Mouse (Mus musculus): ENCODE results near the gene Ptn.

Gene Ptn

DNA sequence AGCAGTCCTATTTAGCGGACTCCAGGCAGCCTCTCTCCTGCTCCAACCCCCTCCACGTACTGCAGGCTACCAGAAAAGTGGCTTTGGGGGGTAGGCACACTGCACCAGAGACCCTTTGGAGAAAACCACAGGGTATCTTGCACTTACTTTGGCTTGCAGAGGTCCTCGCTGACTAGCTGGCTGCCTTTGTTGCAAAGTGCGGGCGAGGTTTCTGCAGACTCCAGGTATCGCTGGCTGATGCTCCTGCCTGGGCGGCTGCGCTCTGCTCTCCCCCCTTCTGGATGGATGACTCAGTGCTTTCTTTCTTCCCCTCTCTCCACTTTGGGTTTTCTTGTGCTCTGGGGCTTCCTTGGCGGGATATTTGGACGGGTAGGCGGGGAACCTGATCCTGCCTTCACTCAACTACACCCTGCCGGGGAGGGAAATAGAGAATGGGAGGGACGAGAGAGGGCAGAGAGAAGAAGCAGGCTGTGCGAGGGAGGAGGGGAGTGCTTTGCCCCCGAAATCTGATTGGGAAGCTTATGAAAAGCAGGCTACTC lies at the start of gene Ptn:
Gene Ptn (minus strand): TSS at position 474 of the 539 bp plus-strand sequence.
- in situ Hi-C loops (cut with MboI, MseI): no loop called here

DNA sequence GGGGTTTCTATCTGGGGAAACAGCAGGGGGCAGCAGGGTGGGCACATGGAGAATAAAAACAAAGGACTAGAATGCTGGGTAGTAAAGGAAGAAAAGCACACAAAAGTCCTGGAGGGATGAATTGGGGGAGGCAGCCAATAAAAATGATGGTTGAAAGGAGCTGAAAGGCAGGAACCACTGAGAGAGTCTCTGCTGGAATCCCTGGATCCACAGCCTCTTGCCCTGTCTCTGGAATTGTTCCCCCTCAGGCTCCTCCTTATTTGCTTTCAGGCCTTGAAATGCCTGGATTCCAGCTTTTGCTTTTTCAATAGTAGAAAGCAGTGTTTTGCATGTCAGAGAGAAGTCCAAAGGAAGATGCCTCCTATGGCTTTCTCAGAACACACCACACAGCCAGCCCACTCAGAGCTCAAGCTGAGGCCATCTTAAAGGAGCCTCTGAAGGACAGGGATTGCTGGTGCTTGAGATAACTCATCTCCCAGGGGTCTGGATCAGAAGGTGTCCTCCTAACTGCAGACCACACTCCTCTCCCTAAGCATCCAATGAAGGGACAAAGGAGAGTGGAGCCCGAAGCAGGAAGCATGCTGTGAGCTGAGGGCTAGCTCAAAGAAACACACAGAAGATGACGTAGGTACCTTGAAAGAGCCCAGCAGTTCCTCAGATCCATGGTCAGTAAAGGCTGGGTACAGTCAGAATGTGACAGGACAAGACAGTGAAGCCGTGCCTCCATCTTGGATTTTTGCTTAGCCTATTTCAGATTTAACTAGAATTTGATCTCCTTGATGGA lies 48.4 kb upstream of the Ptn start:
- in situ Hi-C loops (cut with MboI, MseI): no loop called here

DNA sequence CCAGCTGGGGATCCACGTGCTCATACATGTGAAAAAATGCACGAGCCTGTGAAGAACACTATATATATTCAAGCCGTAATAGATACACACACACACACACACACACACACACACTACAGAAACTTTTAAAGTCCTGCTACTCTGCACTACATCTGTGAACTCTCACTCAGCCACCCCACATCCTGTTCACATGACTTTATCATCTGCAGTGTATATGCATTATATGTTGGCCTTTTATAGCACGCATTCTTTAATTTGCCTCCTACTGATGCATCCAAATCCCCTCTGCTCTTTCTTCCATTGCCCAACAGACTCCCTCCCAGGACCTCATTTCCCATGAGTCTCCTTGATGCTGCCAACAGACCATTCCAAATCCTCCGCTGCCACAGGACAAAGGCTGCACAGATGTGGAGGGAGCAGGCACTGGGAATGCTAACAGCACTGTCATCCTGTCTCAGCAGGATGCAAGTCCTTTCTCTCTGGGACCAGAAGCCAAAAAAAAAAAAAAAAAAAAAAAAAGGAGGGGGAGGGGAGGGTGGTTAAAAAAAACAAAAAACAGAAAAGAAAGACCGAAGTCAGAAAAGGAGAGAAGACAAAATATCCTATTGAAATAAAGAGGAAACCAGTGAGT lies 47.7 kb upstream of the Ptn start:
- in situ Hi-C loops (cut with MboI, MseI): no loop called here

DNA sequence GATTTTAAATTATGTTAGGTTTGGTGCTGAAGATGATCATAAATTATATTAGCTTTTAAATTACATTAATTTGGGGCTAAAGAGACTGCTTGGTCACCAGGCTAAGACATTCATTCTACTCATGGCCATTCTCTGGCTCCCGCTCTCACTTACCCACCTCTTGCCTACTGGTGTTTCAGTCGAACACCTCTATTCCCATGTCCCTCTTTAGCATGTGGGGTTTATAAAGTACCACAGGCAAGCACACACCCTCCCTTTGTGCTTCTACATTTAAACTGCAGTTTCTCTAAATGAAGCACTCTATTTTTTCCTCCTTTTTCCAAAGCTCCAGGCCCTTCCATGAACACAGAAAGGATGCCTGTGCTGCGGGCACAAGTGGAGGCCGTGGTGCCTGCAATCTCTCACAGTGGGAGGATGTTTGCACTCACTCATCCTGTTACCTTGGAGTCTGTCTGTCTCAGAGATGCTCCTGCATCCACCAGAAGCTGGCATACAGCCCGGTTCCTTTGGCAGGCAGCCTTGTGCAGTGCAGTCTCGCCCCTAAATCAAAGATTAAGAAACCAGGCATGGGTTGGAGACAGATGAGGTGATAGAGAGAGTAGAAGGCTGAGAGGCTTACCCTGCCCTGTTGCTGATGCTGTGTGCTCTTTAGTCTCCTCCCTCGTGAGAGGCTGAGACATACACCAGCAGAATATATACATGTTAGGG lies 40.6 kb upstream of the Ptn start:
- in situ Hi-C loops (cut with MboI, MseI): loop anchor here in 1 of 2 experiments (5.0 kb wide), 1 partner anchor 77 kb away; no protein-coding TSS in a partner anchor

DNA sequence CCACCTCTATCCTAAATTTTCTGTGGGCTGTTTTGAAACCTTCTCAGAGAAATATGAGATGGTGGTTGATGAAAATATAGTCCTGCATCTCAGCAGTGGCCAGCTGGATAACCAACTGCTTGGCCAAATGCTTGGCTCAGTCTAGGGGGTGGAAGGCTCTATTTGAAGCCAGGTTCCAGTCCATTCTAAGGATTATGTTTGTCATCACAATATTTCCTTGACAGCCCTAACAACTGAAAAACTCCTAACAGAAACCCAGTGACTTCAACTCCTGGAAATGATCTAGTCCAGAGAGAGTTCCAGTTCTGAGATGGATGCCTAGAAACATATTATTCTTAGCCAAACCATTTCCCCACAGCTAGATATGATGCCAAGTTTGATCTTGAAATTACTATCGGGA lies 35.3 kb upstream of the Ptn start:
- in situ Hi-C loops (cut with MboI, MseI): no loop called here

DNA sequence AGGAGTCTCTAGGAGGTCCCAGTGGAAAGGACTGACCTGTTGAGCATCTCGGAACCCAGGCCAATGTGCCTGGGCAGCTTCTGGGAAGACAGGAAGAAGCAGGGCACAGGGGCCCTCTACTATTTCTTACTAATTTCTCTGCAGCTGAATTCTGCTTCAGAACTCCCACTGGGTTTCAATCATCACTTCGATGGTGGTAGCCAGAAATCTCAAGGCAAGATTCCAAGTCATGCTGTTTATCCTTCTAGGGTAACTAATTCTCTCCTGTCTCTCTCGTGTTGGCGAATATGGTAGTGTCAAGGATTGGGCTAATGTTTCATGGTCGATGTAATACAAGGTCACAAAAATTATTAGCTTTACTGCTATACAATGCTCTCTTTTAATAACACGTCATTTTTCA lies 34.2 kb upstream of the Ptn start:
- in situ Hi-C loops (cut with MboI, MseI): no loop called here

DNA sequence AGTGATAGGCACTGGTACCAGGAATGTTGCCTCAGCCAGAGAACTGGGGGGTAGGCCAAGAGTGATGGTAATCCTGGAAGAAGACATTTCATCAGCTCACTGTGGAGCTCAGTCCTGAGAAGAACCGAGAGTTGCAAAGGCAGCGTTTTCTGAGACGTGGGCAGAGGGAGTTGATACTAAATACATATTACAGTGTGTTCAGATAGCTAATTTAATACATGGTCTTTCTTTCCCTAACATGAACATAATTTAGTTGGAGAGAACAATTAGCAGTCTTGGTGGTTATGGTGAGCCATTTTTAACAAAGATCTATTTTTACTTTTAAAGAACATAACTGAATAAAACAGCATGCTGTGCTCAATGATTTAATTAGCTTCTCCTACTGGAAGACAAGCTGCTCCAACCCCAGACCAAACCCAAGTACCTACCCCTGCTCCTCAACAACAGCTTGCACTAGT lies 33.0 kb upstream of the Ptn start:
- in situ Hi-C loops (cut with MboI, MseI): no loop called here

DNA sequence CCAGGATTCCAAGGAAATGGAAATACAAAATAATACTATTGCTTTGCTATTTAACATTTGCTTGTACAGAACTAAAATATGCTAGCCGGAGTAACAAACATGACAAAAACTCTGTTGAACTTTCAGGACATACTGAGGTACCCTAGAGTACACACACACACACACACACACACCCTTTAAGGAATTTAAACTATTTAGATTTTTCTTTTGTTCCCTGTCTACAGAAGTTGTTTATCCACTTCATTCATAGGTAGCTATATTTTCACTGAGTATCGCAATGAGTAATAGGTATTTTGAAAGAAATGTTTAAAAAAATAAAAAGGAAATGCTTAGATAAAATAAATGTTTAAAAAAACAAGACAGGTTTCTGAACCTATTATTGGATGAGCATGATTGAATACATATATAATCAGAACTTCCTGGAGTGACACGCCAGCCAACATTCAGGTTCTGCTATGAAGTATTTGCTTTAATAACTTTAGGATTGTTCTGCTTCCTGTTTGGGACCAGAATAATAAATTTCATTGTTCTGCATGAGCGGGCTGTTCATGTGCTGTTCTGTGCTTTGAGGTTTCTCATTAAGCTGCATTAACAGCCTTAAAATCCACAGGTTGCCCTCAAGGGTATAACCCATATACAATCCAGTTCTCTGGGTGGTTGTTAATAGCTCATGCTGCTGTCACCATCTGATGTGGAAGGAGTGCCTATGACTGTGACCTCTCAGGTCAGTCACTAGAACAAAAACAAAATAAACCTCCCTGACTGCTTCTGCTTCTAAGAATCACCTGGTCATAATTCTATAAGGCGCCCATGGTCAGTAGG lies 32.3 kb upstream of the Ptn start:
- in situ Hi-C loops (cut with MboI, MseI): no loop called here

DNA sequence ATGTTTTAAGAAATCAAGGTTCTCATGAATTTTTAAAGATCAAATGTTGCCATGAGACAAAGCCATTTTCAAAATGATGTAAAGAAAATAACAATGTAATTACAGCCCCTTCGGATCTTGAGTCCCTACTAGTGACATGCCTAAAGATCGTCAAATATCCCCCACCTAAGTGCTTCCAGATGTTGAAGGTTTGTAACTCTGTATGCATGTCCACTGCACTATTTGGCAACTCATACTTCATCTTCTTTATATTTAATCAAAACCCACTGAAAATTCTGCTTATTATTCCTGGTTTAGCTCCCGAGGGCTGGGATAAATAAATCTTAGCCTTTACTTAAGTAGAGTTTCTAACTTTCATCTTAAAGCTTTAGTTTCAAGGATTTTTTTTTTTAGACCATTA lies 31.7 kb upstream of the Ptn start:
- in situ Hi-C loops (cut with MboI, MseI): no loop called here

DNA sequence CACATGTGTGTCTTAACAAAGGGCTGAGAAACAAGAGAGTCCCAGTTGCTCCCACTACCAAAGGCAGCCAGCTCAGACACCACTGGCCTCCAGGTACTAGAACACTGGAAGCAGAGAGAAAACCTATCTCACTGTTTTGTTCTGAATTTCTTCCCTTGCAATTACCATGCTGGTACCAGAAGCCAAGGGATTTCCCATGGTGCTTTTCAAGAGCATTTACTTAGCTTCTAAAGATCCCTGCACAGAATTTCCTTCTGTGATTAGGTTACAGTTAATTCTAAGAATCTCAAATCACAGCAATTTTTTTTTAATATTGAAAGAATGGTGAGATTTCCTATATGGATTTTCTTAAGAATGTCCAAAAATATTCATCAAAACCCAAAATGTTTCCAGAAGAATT lies 31.2 kb upstream of the Ptn start:
- in situ Hi-C loops (cut with MboI, MseI): no loop called here

DNA sequence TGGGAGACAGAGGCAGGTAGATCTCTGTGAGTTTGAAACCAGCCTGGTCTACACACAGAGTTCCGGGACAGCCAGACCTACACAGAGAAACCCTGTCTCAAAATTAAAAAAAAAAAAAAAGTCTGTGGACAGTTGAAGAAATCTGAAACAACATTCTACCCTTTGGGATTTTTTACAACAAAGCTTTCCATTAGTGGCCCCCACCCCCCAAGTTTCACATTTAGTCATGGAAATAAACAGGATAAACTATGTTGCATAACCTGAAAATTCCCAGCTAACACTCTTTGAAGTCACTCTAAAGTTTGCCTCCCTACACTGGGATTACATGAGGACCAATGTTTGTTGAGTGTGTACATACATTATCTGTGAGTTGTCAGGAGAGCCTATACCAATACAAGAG lies 28.7 kb upstream of the Ptn start:
- in situ Hi-C loops (cut with MboI, MseI): no loop called here

DNA sequence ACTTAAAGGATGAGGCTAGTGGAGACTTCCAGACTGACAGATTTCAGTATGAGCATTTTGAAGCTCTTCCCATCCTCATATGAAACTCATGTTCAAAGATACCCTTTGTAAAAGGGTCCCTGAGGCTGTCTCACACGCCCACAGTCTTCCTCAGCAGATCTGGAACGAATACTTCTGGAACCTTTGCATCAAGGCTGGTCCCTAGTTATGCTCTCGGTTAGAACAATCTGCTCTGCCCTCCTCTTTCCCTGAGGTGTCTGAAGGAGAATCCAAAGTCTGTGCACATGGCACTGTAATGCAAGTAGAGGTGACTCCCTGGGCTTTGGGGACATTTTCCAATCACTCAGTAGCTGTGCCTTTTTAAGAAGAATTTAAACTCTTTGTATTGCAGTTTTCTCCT lies 25.3 kb upstream of the Ptn start:
- in situ Hi-C loops (cut with MboI, MseI): no loop called here

DNA sequence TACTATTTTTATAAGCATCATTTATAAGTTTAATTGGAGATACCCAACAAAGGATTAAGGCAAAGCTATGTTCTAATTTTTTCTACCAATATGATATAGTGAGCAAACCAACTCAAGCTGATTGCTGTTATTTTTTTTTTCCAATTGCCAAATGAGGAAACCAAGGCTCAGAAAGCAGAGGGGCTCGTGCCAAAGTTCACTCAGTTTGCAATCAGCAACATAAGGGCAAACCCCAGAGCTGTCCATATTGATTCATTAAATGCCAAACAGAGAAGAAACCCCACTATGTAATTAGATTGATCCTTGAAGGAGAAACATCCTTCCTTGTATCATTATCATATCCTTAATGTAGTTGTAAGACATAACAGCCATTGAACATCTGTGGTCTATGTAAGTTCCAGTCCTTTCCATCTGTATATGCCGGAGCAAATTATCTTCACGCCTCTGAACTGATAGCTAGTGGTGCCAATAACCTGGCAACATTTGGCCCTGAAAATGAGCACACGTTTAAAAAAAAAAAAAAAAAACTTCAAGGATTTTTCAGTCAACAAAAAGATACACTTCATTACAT lies 24.8 kb upstream of the Ptn start:
- in situ Hi-C loops (cut with MboI, MseI): no loop called here

DNA sequence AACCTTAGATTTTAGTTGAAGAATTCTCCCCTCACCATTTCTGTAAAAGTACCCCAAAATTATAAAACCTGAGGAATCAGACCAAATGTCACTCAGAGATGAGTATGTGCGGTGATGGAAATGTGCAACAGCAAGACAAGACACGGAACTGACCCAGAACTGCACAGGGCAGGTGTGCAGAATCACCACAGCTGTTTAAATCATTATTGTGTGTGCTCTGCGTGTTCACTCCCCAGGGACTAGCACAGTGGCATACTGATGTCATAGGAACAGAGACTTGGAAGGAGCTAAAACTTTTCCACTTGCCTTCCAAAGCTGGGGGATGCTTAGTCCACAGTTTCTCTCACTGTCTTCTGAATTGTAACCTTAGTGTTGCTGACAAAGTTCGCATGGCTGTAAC lies 22.7 kb upstream of the Ptn start:
- in situ Hi-C loops (cut with MboI, MseI): no loop called here

DNA sequence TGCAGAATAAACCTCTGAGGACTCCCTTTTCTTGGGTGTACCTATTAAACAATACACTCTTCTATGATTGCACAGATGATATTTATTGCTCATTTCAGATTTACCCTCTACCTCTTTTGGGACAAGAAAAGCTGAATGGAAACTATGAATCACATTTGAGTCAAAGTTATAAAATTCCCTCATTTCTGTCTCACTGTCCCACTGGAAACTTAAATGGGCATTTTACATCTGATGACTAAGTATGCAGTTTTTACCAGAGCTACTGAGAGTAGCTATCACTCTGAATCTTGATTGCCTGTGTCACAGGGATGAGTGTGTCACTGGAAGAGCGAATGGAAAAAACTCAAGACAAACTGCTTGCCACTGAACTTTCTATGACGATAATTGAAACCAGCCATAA lies 22.2 kb upstream of the Ptn start:
- in situ Hi-C loops (cut with MboI, MseI): no loop called here

DNA sequence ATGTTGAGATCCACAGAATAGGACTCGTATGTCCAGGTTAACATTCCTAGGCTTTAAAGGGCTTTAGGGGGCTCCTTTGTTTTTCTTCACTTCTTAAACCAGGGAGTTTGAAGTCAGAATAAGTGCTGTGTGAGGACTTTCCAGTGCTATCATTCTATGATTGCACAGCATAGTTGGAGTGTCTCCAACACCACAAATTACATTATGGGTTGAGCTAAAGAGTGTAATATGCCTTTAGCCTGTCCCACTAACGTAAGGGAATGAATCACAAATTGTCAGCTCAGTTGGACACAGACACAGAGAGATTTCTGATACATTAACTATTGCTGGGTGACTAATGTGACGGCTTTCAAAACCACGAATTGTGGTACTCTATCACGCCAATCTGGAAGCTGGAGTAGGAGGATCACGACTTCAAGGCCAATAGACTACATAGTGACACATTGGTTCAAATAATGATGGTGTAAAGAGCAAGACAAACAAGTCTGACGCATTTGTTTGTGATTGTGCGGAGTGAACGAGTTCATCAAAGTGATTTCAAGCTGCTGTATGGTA lies 20.4 kb upstream of the Ptn start:
- in situ Hi-C loops (cut with MboI, MseI): no loop called here

DNA sequence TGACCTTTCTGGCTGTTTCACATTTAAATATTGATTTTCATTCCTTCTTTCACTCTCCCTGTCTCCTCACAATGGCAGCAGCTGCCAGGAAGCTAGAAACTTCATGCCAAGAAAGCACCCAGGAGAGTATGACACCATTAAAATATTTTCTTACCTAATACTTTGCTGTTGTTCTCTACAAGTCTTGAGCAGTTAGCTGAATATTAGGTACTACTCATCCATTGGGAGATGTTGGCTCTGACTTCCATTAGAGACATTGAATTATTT lies 9.7 kb upstream of the Ptn start:
- in situ Hi-C loops (cut with MboI, MseI): no loop called here

DNA sequence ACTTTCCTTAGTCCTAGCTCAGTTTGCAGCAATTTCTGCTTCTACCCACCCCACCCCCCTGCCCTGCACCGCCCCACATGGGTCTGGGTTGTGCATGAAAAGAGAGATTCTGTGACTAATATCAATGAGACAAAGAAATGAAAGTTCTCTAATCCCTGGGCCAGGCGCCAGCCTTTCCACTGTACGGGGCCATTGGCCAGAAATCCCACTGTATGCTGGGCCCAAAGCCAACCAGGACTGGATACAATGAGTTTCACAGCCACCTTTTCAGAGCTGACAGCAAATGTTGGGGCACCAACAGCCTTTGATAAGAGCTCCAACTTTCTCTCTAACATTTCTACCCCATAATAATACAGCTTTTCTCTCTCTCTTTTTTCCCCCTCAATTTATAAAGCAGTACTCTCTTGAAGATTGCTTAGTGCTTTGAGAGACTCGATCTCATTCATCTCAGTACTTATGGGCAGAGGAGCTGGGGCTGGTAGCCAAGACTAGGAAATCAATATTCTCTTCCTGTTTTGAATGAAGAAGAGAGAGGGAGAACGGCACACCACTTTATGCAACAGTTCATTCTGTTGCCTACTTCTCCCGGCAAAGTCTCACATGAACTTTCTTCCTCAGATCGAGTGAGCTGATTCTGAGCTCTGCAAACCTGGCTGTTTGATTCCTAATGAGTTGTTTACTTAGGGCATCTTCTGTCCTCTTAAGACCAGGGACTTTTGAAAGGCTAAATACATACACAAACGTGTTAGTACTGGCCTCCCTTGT lies 9.2 kb upstream of the Ptn start:
- in situ Hi-C loops (cut with MboI, MseI): no loop called here

DNA sequence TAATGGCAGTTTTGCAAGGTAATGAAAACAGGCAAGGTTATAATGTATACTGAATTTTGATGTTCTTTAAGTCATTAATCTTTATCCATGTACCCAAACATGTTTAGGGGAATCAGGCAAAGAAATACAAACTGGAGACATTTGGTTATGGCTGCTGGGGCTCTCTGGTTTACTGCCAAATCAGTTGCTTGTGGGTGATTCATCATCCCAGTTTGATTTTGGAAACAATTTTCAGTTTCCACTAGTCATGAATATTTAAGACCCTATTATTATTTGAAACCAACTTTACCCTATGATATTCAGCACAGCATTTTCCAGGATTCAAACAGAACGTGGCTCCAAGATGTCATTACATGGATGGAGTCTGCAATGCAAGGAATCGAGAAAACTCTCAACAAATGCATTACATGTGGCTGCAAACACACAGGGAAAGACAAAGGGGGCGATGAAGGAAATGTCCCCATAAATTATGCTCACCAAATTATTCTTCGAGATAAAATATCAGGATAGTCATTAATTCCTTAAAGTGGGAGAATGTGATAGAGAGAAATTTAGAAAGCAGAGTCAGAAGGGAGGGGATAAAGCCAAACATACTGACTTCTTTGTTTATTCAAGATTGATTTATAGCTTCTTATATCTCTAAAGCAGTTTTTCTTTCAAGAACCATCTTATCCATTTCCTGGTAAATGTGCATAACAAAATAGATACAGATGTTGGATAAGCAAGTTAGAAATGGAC lies 8.4 kb upstream of the Ptn start:
- in situ Hi-C loops (cut with MboI, MseI): no loop called here

DNA sequence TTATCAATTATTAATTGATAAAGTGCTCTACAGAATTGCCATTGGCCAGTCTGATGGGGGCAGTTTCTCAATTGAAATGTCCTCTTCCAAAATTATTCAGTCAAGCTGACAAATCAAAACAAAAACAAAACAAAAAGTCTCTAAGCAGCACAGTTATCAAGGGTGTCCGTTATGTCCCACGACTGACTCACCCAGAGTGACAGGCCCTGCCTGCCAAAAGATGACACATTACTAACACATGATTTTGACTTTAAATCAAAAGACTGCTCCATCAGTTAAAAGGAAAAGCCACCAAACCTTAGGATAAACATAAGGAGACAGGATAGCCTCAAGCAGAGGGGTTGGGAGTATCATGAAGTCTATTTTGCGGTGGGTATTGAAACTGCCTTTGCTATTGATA lies 6.6 kb upstream of the Ptn start:
- in situ Hi-C loops (cut with MboI, MseI): no loop called here

Measured in T-helper 17 cell (primary cell).